Comparison of ENCODE assay signal across 12 mouse cellular contexts in genomic region chr9:36964230-36964629, GRCm38 (mm10).
DNase-seq lines count a peak whose midpoint lies in the region; ATAC-seq and TF ChIP-seq lines count a peak whose summit lies in the region.
"Had no signal": no experiment of that assay in that cellular context is flagged by ENCODE, and none has a peak within 500 bp of the region (broad histone marks: within the 10 kb centered on the region; RNA-seq: fewer than 3 reads in every experiment).

No protein-coding gene starts in this region.

- no peaks in the 10 kb centered on the region; the same call in 1 of the 2 replicates for H3K36me3 ChIP-seq in embryonic facial prominence, embryonic 14.5 days (ENCODE audit: control insufficient read depth, insufficient read depth, low read length)
- no peaks in the 10 kb centered on the region for H3K36me3 ChIP-seq in limb, embryonic 11.5 days (ENCODE audit: control insufficient read depth, insufficient read depth, low read length)
- H3K36me3 ChIP-seq in neural tube, embryonic 15.5 days, result 0 out of 2 replicates have a peak, but pooled peaks cover 5% of the 10 kb centered on the region
- H3K36me3 ChIP-seq in liver, embryonic 12.5 days, result no peaks in the 10 kb centered on the region

- intact Hi-C loops in left cerebral cortex, adult 2 months (cut with DNase I), result no loop called here
- intact Hi-C loops in left cerebral cortex, postnatal 36 days (cut with DNase I), result loop anchor here (5.0 kb wide), 1 partner anchor 47 kb away; no protein-coding TSS in a partner anchor

- H3K27me3 ChIP-seq in embryonic facial prominence, embryonic 14.5 days (replicated peaks; ENCODE audit: control insufficient read depth, insufficient read depth, low read length), result no peaks in the 10 kb centered on the region
- H3K27me3 ChIP-seq in limb, embryonic 11.5 days (ENCODE audit: control insufficient read depth, insufficient read depth, low read length), result peaks cover 18% of the 10 kb centered on the region; the same call in 1 of the 2 replicates
- no peaks in the 10 kb centered on the region for H3K27me3 ChIP-seq in neural tube, embryonic 15.5 days (replicated peaks)
- H3K27me3 ChIP-seq in liver, embryonic 12.5 days (replicated peaks), result peaks cover 10% of the 10 kb centered on the region; the same call in 1 of the 2 replicates

- H3K9me3 ChIP-seq in embryonic facial prominence, embryonic 14.5 days (ENCODE audit: control insufficient read depth, low read length), result no peaks in the 10 kb centered on the region
- no peaks in the 10 kb centered on the region for H3K9me3 ChIP-seq in limb, embryonic 11.5 days (ENCODE audit: control insufficient read depth, low read length)
- H3K9me3 ChIP-seq in neural tube, embryonic 15.5 days (replicated peaks), result no peaks in the 10 kb centered on the region
- H3K9me3 ChIP-seq in liver, embryonic 12.5 days (replicated peaks), result no peaks in the 10 kb centered on the region

- no peak for DNase-seq in left cerebral cortex, adult 2 months (ENCODE audit: extremely low spot score in 1 of 2, low spot score in 2 of 2)
- no peak for DNase-seq in left cerebral cortex, postnatal 36 days (ENCODE audit: low spot score in 2 of 2)
- DNase-seq in embryonic facial prominence, embryonic 14.5 days (ENCODE audit: low spot score), result no peak
- peak; percentile 64 for DNase-seq in limb, embryonic 11.5 days (ENCODE audit: low spot score)
- no peak for DNase-seq in frontal cortex, postnatal 10 days (ENCODE audit: low spot score in 2 of 2)
- DNase-seq: adrenal gland, adult 2 months; cerebellum, postnatal 36 days; kidney, postnatal 36 days; layer of hippocampus, postnatal 36 days had no signal

- 10% methylated on average over 5 of the region's 5 CpGs for WGBS in embryonic facial prominence, embryonic 14.5 days
- 5% methylated on average over 5 of the region's 5 CpGs for WGBS in limb, embryonic 11.5 days
- WGBS in neural tube, embryonic 15.5 days, result 9% methylated on average over 5 of the region's 5 CpGs
- 33% methylated on average over 5 of the region's 5 CpGs for WGBS in liver, embryonic 12.5 days (ENCODE audit: insufficient replicate concordance)

- no peak; the same call in 1 of the 2 replicates for ATAC-seq in embryonic facial prominence, embryonic 14.5 days (ENCODE audit: low read depth)
- no peak for ATAC-seq in limb, embryonic 11.5 days (ENCODE audit: insufficient number of reproducible peaks, low FRiP score, low TSS enrichment, low read depth)
- ATAC-seq in neural tube, embryonic 15.5 days (ENCODE audit: low FRiP score), result no peak
- no peak for ATAC-seq in liver, embryonic 12.5 days

- peak overlapping the region; percentile 19; the same call in 1 of the 2 replicates for H3K27ac ChIP-seq in left cerebral cortex, adult 2 months
- H3K27ac ChIP-seq in embryonic facial prominence, embryonic 14.5 days (replicated peaks; ENCODE audit: low read depth, low read length), result no peak overlapping the region
- H3K27ac ChIP-seq in limb, embryonic 11.5 days (replicated peaks; ENCODE audit: low read depth, low read length), result no peak overlapping the region
- H3K27ac ChIP-seq in neural tube, embryonic 15.5 days (replicated peaks), result peak overlapping the region; percentile 45
- no peak overlapping the region for H3K27ac ChIP-seq in liver, embryonic 12.5 days

- TF ChIP-seq CTCF in left cerebral cortex, adult 2 months (IDR thresholded peaks at IDR 0.05), result no peak

- no peak overlapping the region for H3K4me2 ChIP-seq in embryonic facial prominence, embryonic 14.5 days (ENCODE audit: low read depth, low read length)
- H3K4me2 ChIP-seq in limb, embryonic 11.5 days (ENCODE audit: low read depth, severe bottlenecking), result no peak overlapping the region
- H3K4me2 ChIP-seq in neural tube, embryonic 15.5 days, result no peak overlapping the region
- no peak overlapping the region for H3K4me2 ChIP-seq in liver, embryonic 12.5 days
- H3K4me2 ChIP-seq: liver, embryonic 11.5 days had no signal

- H3K9ac ChIP-seq in embryonic facial prominence, embryonic 14.5 days (ENCODE audit: low read depth, low read length), result peak overlapping the region; percentile 37; the same call in 1 of the 2 replicates
- H3K9ac ChIP-seq in limb, embryonic 11.5 days (ENCODE audit: low read length), result no peak overlapping the region
- H3K9ac ChIP-seq in neural tube, embryonic 15.5 days (replicated peaks), result 0 out of 2 replicates have a peak overlapping the region, but pooled peaks have one; percentile 3
- no peak overlapping the region for H3K9ac ChIP-seq in liver, embryonic 12.5 days

- H3K4me3 ChIP-seq in left cerebral cortex, adult 2 months, result no peak overlapping the region
- H3K4me3 ChIP-seq in embryonic facial prominence, embryonic 14.5 days (ENCODE audit: low read depth, low read length), result no peak overlapping the region
- no peak overlapping the region for H3K4me3 ChIP-seq in limb, embryonic 11.5 days (ENCODE audit: low read depth, low read length)
- H3K4me3 ChIP-seq in neural tube, embryonic 15.5 days (replicated peaks), result no peak overlapping the region
- H3K4me3 ChIP-seq in liver, embryonic 12.5 days, result no peak overlapping the region

- H3K4me1 ChIP-seq in embryonic facial prominence, embryonic 14.5 days (ENCODE audit: control insufficient read depth, insufficient read depth, low read length), result peaks cover 10% of the 10 kb centered on the region
- H3K4me1 ChIP-seq in limb, embryonic 11.5 days (ENCODE audit: control insufficient read depth, insufficient read depth, low read length), result peaks cover 21% of the 10 kb centered on the region
- peaks cover 50% of the 10 kb centered on the region for H3K4me1 ChIP-seq in neural tube, embryonic 15.5 days
- H3K4me1 ChIP-seq in liver, embryonic 12.5 days, result no peaks in the 10 kb centered on the region

Comparison
In these comparisons a context has a peak if more than half of its experiments do, and no peak if none do; other contexts are left out.
1. H3K27ac ChIP-seq: peak in left cerebral cortex, adult 2 months (single experiment) and neural tube, embryonic 15.5 days (single experiment); none in embryonic facial prominence, embryonic 14.5 days (single experiment), limb, embryonic 11.5 days (single experiment) and liver, embryonic 12.5 days (single experiment).
2. H3K9ac ChIP-seq: peak in embryonic facial prominence, embryonic 14.5 days (single experiment) and neural tube, embryonic 15.5 days (single experiment); none in limb, embryonic 11.5 days (single experiment) and liver, embryonic 12.5 days (single experiment).